Mouse (Mus musculus): ENCODE results near the gene Gars. TPM values are rescaled to one million over a fixed set of nuclear protein-coding genes. Genes with fewer than 3 reads are reported as not detected.
A peak's percentile ranks its signal among the peaks of the same experiment; 100 is the strongest.

The Gars gene
- polyA plus RNA-seq, 2 experiments, result 81.9 to 136 TPM

GRCm38 (mm10) chr6:55009391-55010230 is 28.2 kb upstream of the Gars start:
- no peaks in the 10 kb centered on the region for H3K36me3 ChIP-seq (ENCODE audit: control insufficient read depth, insufficient read depth, low read length)
- H3K4me1 ChIP-seq (ENCODE audit: control insufficient read depth, insufficient read depth, low read length), result no peaks in the 10 kb centered on the region
- no peak overlapping the region for H3K9ac ChIP-seq (ENCODE audit: low read depth, low read length, severe bottlenecking)
- WGBS, result 33% methylated on average over 16 of the region's 16 CpGs
- peak overlapping the region; percentile 37 for H3K4me2 ChIP-seq (replicated peaks; ENCODE audit: low read depth, low read length, severe bottlenecking)
- peak overlapping the region; percentile 89 for H3K27ac ChIP-seq (replicated peaks; ENCODE audit: low read depth, low read length)
- no peaks in the 10 kb centered on the region for H3K9me3 ChIP-seq (ENCODE audit: control insufficient read depth, low read length)
- H3K27me3 ChIP-seq (ENCODE audit: control insufficient read depth, insufficient read depth, low read length), result no peaks in the 10 kb centered on the region
- DNase-seq (ENCODE audit: low spot score) (peak; percentile 14), ATAC-seq (ENCODE audit: low FRiP score, low read depth) (peak; percentile 67)
- peak overlapping the region; percentile 16; the same call in 1 of the 2 replicates for H3K4me3 ChIP-seq (replicated peaks; ENCODE audit: low read length)
- TF ChIP-seq POLR2A (IDR thresholded peaks at IDR 0.05; ENCODE audit: borderline replicate concordance, extremely low read depth, insufficient read depth, insufficient read length), result 0 out of 2 replicates have a peak, but pooled peaks have one; percentile 18

- no peak overlapping the region for H3K4me3 ChIP-seq (replicated peaks; ENCODE audit: low read length)
- H3K9ac ChIP-seq (ENCODE audit: low read depth, low read length, severe bottlenecking), result no peak overlapping the region
- no peaks in the 10 kb centered on the region for H3K9me3 ChIP-seq (ENCODE audit: control insufficient read depth, low read length)
- DNase-seq (ENCODE audit: low spot score) (no peak), ATAC-seq (ENCODE audit: low FRiP score, low read depth) (no peak)
- peak overlapping the region; percentile 89; the same call in 1 of the 2 replicates for H3K27ac ChIP-seq (replicated peaks; ENCODE audit: low read depth, low read length)
- H3K4me1 ChIP-seq (ENCODE audit: control insufficient read depth, insufficient read depth, low read length), result no peaks in the 10 kb centered on the region
- no peaks in the 10 kb centered on the region for H3K36me3 ChIP-seq (ENCODE audit: control insufficient read depth, insufficient read depth, low read length)
- no peaks in the 10 kb centered on the region for H3K27me3 ChIP-seq (ENCODE audit: control insufficient read depth, insufficient read depth, low read length)
- no peak for TF ChIP-seq POLR2A (IDR thresholded peaks at IDR 0.05; ENCODE audit: borderline replicate concordance, extremely low read depth, insufficient read depth, insufficient read length)
- peak overlapping the region; percentile 11; the same call in 1 of the 2 replicates for H3K4me2 ChIP-seq (replicated peaks; ENCODE audit: low read depth, low read length, severe bottlenecking)
- 86% methylated on average over 3 of the region's 4 CpGs for WGBS
These were observed 27.3 kb upstream of the Gars start for GRCm38 (mm10) chr6:55010330-55011091.

GRCm38 (mm10) chr6:55012516-55012915 is 25.3 kb upstream of the Gars start:
- H3K4me2 ChIP-seq (replicated peaks; ENCODE audit: low read depth, low read length, severe bottlenecking), result no peak overlapping the region
- TF ChIP-seq POLR2A (IDR thresholded peaks at IDR 0.05; ENCODE audit: borderline replicate concordance, extremely low read depth, insufficient read depth, insufficient read length), result no peak
- DNase-seq (ENCODE audit: low spot score) (no peak), ATAC-seq (ENCODE audit: low FRiP score, low read depth) (no peak)
- H3K4me1 ChIP-seq (ENCODE audit: control insufficient read depth, insufficient read depth, low read length), result no peaks in the 10 kb centered on the region
- no peak overlapping the region for H3K4me3 ChIP-seq (replicated peaks; ENCODE audit: low read length)
- no peaks in the 10 kb centered on the region for H3K27me3 ChIP-seq (ENCODE audit: control insufficient read depth, insufficient read depth, low read length)
- H3K9ac ChIP-seq (ENCODE audit: low read depth, low read length, severe bottlenecking), result no peak overlapping the region
- H3K27ac ChIP-seq (replicated peaks; ENCODE audit: low read depth, low read length), result no peak overlapping the region
- WGBS, result 79% methylated on average over 7 of the region's 7 CpGs
- no peaks in the 10 kb centered on the region for H3K9me3 ChIP-seq (ENCODE audit: control insufficient read depth, low read length)
- no peaks in the 10 kb centered on the region for H3K36me3 ChIP-seq (ENCODE audit: control insufficient read depth, insufficient read depth, low read length)

GRCm38 (mm10) chr6:55014184-55014583 is 23.6 kb upstream of the Gars start:
- DNase-seq (ENCODE audit: low spot score), result no peak
- Histone ChIP-seq H3K27me3 (ENCODE audit: control insufficient read depth, insufficient read depth, low read length) (no peaks in the 10 kb centered on the region), H3K9ac (ENCODE audit: low read depth, low read length, severe bottlenecking) (no peak overlapping the region), H3K36me3 (ENCODE audit: control insufficient read depth, insufficient read depth, low read length) (no peaks in the 10 kb centered on the region), H3K4me3 (replicated peaks; ENCODE audit: low read length) (no peak overlapping the region), H3K27ac (replicated peaks; ENCODE audit: low read depth, low read length) (no peak overlapping the region), H3K4me2 (replicated peaks; ENCODE audit: low read depth, low read length, severe bottlenecking) (no peak overlapping the region), H3K9me3 (ENCODE audit: control insufficient read depth, low read length) (no peaks in the 10 kb centered on the region), H3K4me1 (ENCODE audit: control insufficient read depth, insufficient read depth, low read length) (no peaks in the 10 kb centered on the region)
- TF ChIP-seq POLR2A (IDR thresholded peaks at IDR 0.05; ENCODE audit: borderline replicate concordance, extremely low read depth, insufficient read depth, insufficient read length), result no peak
- 89% methylated on average over 3 of the region's 3 CpGs for WGBS
- ATAC-seq (ENCODE audit: low FRiP score, low read depth), result no peak

GRCm38 (mm10) chr6:55016236-55016635 is 21.6 kb upstream of the Gars start:
- Histone ChIP-seq H3K4me2 (replicated peaks; ENCODE audit: low read depth, low read length, severe bottlenecking) (no peak overlapping the region; the same call in 1 of the 2 replicates), H3K27ac (replicated peaks; ENCODE audit: low read depth, low read length) (no peak overlapping the region), H3K27me3 (ENCODE audit: control insufficient read depth, insufficient read depth, low read length) (no peaks in the 10 kb centered on the region), H3K9me3 (ENCODE audit: control insufficient read depth, low read length) (no peaks in the 10 kb centered on the region), H3K4me1 (ENCODE audit: control insufficient read depth, insufficient read depth, low read length) (no peaks in the 10 kb centered on the region), H3K36me3 (ENCODE audit: control insufficient read depth, insufficient read depth, low read length) (no peaks in the 10 kb centered on the region), H3K4me3 (replicated peaks; ENCODE audit: low read length) (no peak overlapping the region), H3K9ac (ENCODE audit: low read depth, low read length, severe bottlenecking) (no peak overlapping the region)
- DNase-seq (ENCODE audit: low spot score) (peak; percentile 30), ATAC-seq (ENCODE audit: low FRiP score, low read depth) (no peak; the same call in 1 of the 2 replicates)
- WGBS, result 16% methylated on average over 5 of the region's 5 CpGs
- TF ChIP-seq POLR2A (IDR thresholded peaks at IDR 0.05; ENCODE audit: borderline replicate concordance, extremely low read depth, insufficient read depth, insufficient read length), result no peak

Measured in limb, embryonic 14.5 days (tissue).